Mouse (Mus musculus): ENCODE measurements at regions not wholly inside any gene's neighbourhood (a gene's known extent, or its start where the extent isn't known, plus 50 kb on each side); places are given as distances from the start of the nearest gene placed in this dataset.
A peak's percentile ranks its signal among the peaks of the same experiment; 100 is the strongest.

- DNase-seq (ENCODE audit: low spot score in 2 of 2) = no peak
- Histone ChIP-seq H3K4me3 (no peak overlapping the region), H3K27ac (no peak overlapping the region)
- no peak for TF ChIP-seq CTCF (conservative IDR thresholded peaks at IDR 0.05)
Measured at GRCm38 (mm10) chr16:55420876-55421568, 123.2 kb upstream of the Zpld1 start.

GRCm38 (mm10) chr16:55418871-55419270 lies 121.1 kb upstream of the Zpld1 start:
- no peak for TF ChIP-seq CTCF (conservative IDR thresholded peaks at IDR 0.05)
- DNase-seq (ENCODE audit: low spot score in 2 of 2) = no peak
- H3K4me3 ChIP-seq = no peak overlapping the region
- no peak overlapping the region for H3K27ac ChIP-seq

- TF ChIP-seq CTCF (conservative IDR thresholded peaks at IDR 0.05) = no peak
- no peak for DNase-seq (ENCODE audit: low spot score in 2 of 2)
- no peak overlapping the region for H3K27ac ChIP-seq
- H3K4me3 ChIP-seq = no peak overlapping the region
Measured at GRCm38 (mm10) chr16:55400818-55401217, 103.0 kb upstream of the Zpld1 start.

- Histone ChIP-seq H3K4me3 (no peak overlapping the region), H3K27ac (no peak overlapping the region)
- no peak for DNase-seq (ENCODE audit: low spot score in 2 of 2)
- TF ChIP-seq CTCF (conservative IDR thresholded peaks at IDR 0.05) = no peak
Measured at GRCm38 (mm10) chr16:55394864-55395263, 97.1 kb upstream of the Zpld1 start.

- DNase-seq (ENCODE audit: low spot score in 2 of 2) = no peak
- Histone ChIP-seq H3K27ac (no peak overlapping the region), H3K4me3 (no peak overlapping the region)
- no peak for TF ChIP-seq CTCF (conservative IDR thresholded peaks at IDR 0.05)
Measured at GRCm38 (mm10) chr16:55390400-55390799, 92.6 kb upstream of the Zpld1 start.

GRCm38 (mm10) chr16:55379996-55380395 lies 82.2 kb upstream of the Zpld1 start:
- Histone ChIP-seq H3K4me3 (no peak overlapping the region), H3K27ac (no peak overlapping the region)
- no peak for DNase-seq (ENCODE audit: low spot score in 2 of 2)
- TF ChIP-seq CTCF (conservative IDR thresholded peaks at IDR 0.05) = no peak

GRCm38 (mm10) chr16:55379189-55379588 lies 81.4 kb upstream of the Zpld1 start:
- Histone ChIP-seq H3K4me3 (no peak overlapping the region), H3K27ac (no peak overlapping the region)
- no peak for TF ChIP-seq CTCF (conservative IDR thresholded peaks at IDR 0.05)
- no peak for DNase-seq (ENCODE audit: low spot score in 2 of 2)

- TF ChIP-seq CTCF (conservative IDR thresholded peaks at IDR 0.05) = no peak
- DNase-seq (ENCODE audit: low spot score in 2 of 2) = no peak
- H3K4me3 ChIP-seq = no peak overlapping the region
- H3K27ac ChIP-seq = no peak overlapping the region
Measured at GRCm38 (mm10) chr16:55378701-55379100, 80.9 kb upstream of the Zpld1 start.

- Histone ChIP-seq H3K27ac (no peak overlapping the region), H3K4me3 (no peak overlapping the region)
- DNase-seq (ENCODE audit: low spot score in 2 of 2) = no peak
- TF ChIP-seq CTCF (conservative IDR thresholded peaks at IDR 0.05) = no peak
Measured at GRCm38 (mm10) chr16:55375922-55376321, 78.1 kb upstream of the Zpld1 start.

GRCm38 (mm10) chr16:55357686-55358085 lies 59.9 kb upstream of the Zpld1 start:
- no peak overlapping the region for H3K27ac ChIP-seq
- no peak for TF ChIP-seq CTCF (conservative IDR thresholded peaks at IDR 0.05)
- H3K4me3 ChIP-seq = no peak overlapping the region
- DNase-seq (ENCODE audit: low spot score in 2 of 2) = no peak

- TF ChIP-seq CTCF (conservative IDR thresholded peaks at IDR 0.05) = no peak
- H3K27ac ChIP-seq = 0 out of 2 replicates have a peak overlapping the region, but pooled peaks have one; percentile 3
- no peak for DNase-seq (ENCODE audit: low spot score in 2 of 2)
- H3K4me3 ChIP-seq = no peak overlapping the region
Measured at GRCm38 (mm10) chr16:55356097-55356496, 58.3 kb upstream of the Zpld1 start.

Small RNAs in the stretch of these regions (microRNA-seq; reads per million reads assigned to microRNA genes)
- 0 reads per million in 2 experiments for gene Mir5118

Data from layer of hippocampus, adult 2 months (tissue).